Mouse (Mus musculus): Measurements from ENCODE around the gene Ambra1. TPM values are rescaled to one million over a fixed set of nuclear protein-coding genes. Genes with fewer than 3 reads are reported as not detected.

Ambra1 gene
- polyA plus RNA-seq, 1 experiment = 37.9 TPM

- no peak overlapping the region for H3K4me3 ChIP-seq (replicated peaks; ENCODE audit: insufficient read depth, low read depth, low read length)
- TF ChIP-seq CTCF (IDR thresholded peaks at IDR 0.05; ENCODE audit: borderline replicate concordance, insufficient read depth, low read depth, low read length) (no peak), POLR2A (IDR thresholded peaks at IDR 0.05; ENCODE audit: borderline replicate concordance, insufficient read depth, low read length) (no peak)
- DNase-seq = no peak
- WGBS = 72% methylated on average over 3 of the region's 3 CpGs
- H3K27ac ChIP-seq (ENCODE audit: insufficient read depth, low read length) = no peak overlapping the region
- peaks cover 2% of the 10 kb centered on the region for H3K4me1 ChIP-seq (ENCODE audit: control insufficient read depth, insufficient read depth, low read length)
- H3K27me3 ChIP-seq (ENCODE audit: control insufficient read depth, insufficient read depth, low read length) = no peaks in the 10 kb centered on the region
Observed at GRCm38 (mm10) chr2:91795091-91795490, 65.2 kb downstream of the Ambra1 start.

- Histone ChIP-seq H3K4me3 (replicated peaks; ENCODE audit: insufficient read depth, low read depth, low read length) (no peak overlapping the region), H3K4me1 (ENCODE audit: control insufficient read depth, insufficient read depth, low read length) (no peaks in the 10 kb centered on the region), H3K27me3 (ENCODE audit: control insufficient read depth, insufficient read depth, low read length) (no peaks in the 10 kb centered on the region), H3K27ac (ENCODE audit: insufficient read depth, low read length) (no peak overlapping the region)
- DNase-seq = no peak
- 95% methylated on average over 6 of the region's 6 CpGs for WGBS
- TF ChIP-seq POLR2A (IDR thresholded peaks at IDR 0.05; ENCODE audit: borderline replicate concordance, insufficient read depth, low read length) (no peak), CTCF (IDR thresholded peaks at IDR 0.05; ENCODE audit: borderline replicate concordance, insufficient read depth, low read depth, low read length) (no peak)
Observed at GRCm38 (mm10) chr2:91811433-91811832, 81.5 kb downstream of the Ambra1 start.

- no peaks in the 10 kb centered on the region for H3K27me3 ChIP-seq (ENCODE audit: control insufficient read depth, insufficient read depth, low read length)
- DNase-seq = no peak
- no peaks in the 10 kb centered on the region for H3K4me1 ChIP-seq (ENCODE audit: control insufficient read depth, insufficient read depth, low read length)
- no peak overlapping the region for H3K27ac ChIP-seq (ENCODE audit: insufficient read depth, low read length)
- H3K4me3 ChIP-seq (replicated peaks; ENCODE audit: insufficient read depth, low read depth, low read length) = no peak overlapping the region
- no peak for TF ChIP-seq CTCF (IDR thresholded peaks at IDR 0.05; ENCODE audit: borderline replicate concordance, insufficient read depth, low read depth, low read length)
- TF ChIP-seq POLR2A (IDR thresholded peaks at IDR 0.05; ENCODE audit: borderline replicate concordance, insufficient read depth, low read length) = no peak
Observed at GRCm38 (mm10) chr2:91816741-91817140, 86.8 kb downstream of the Ambra1 start.

- no peak overlapping the region for H3K27ac ChIP-seq (ENCODE audit: insufficient read depth, low read length)
- no peak for TF ChIP-seq POLR2A (IDR thresholded peaks at IDR 0.05; ENCODE audit: borderline replicate concordance, insufficient read depth, low read length)
- TF ChIP-seq CTCF (IDR thresholded peaks at IDR 0.05; ENCODE audit: borderline replicate concordance, insufficient read depth, low read depth, low read length) = no peak
- no peaks in the 10 kb centered on the region for H3K27me3 ChIP-seq (ENCODE audit: control insufficient read depth, insufficient read depth, low read length)
Observed at GRCm38 (mm10) chr2:91832227-91832626, 102.3 kb downstream of the Ambra1 start.

GRCm38 (mm10) chr2:91834272-91834671 lies 104.3 kb downstream of the Ambra1 start:
- WGBS = 95% methylated on average over 1 of the region's 1 CpGs
- no peak for DNase-seq
- Histone ChIP-seq H3K27me3 (ENCODE audit: control insufficient read depth, insufficient read depth, low read length) (no peaks in the 10 kb centered on the region), H3K4me1 (ENCODE audit: control insufficient read depth, insufficient read depth, low read length) (no peaks in the 10 kb centered on the region), H3K4me3 (replicated peaks; ENCODE audit: insufficient read depth, low read depth, low read length) (no peak overlapping the region), H3K27ac (ENCODE audit: insufficient read depth, low read length) (no peak overlapping the region)
- no peak for TF ChIP-seq POLR2A (IDR thresholded peaks at IDR 0.05; ENCODE audit: borderline replicate concordance, insufficient read depth, low read length)
- TF ChIP-seq CTCF (IDR thresholded peaks at IDR 0.05; ENCODE audit: borderline replicate concordance, insufficient read depth, low read depth, low read length) = no peak

More at GRCm38 (mm10) chr2:91832227-91832626, 102.3 kb downstream of the Ambra1 start:
- no peak overlapping the region for H3K4me3 ChIP-seq (replicated peaks; ENCODE audit: insufficient read depth, low read depth, low read length)
- no peaks in the 10 kb centered on the region for H3K4me1 ChIP-seq (ENCODE audit: control insufficient read depth, insufficient read depth, low read length)
- no peak for DNase-seq

- WGBS = 74% methylated on average over 1 of the region's 1 CpGs
- TF ChIP-seq CTCF (IDR thresholded peaks at IDR 0.05; ENCODE audit: borderline replicate concordance, insufficient read depth, low read depth, low read length) = no peak
- no peak for TF ChIP-seq POLR2A (IDR thresholded peaks at IDR 0.05; ENCODE audit: borderline replicate concordance, insufficient read depth, low read length)
Observed at GRCm38 (mm10) chr2:91835031-91835430, 105.1 kb downstream of the Ambra1 start.

GRCm38 (mm10) chr2:91835631-91836030 lies 105.7 kb downstream of the Ambra1 start:
- Histone ChIP-seq H3K4me3 (replicated peaks; ENCODE audit: insufficient read depth, low read depth, low read length) (no peak overlapping the region), H3K27me3 (ENCODE audit: control insufficient read depth, insufficient read depth, low read length) (no peaks in the 10 kb centered on the region), H3K4me1 (ENCODE audit: control insufficient read depth, insufficient read depth, low read length) (no peaks in the 10 kb centered on the region), H3K27ac (ENCODE audit: insufficient read depth, low read length) (no peak overlapping the region)
- 89% methylated on average over 3 of the region's 3 CpGs for WGBS
- DNase-seq = no peak
- no peak for TF ChIP-seq POLR2A (IDR thresholded peaks at IDR 0.05; ENCODE audit: borderline replicate concordance, insufficient read depth, low read length)
- no peak for TF ChIP-seq CTCF (IDR thresholded peaks at IDR 0.05; ENCODE audit: borderline replicate concordance, insufficient read depth, low read depth, low read length)

More at GRCm38 (mm10) chr2:91835031-91835430, 105.1 kb downstream of the Ambra1 start:
- DNase-seq = no peak
- Histone ChIP-seq H3K4me3 (replicated peaks; ENCODE audit: insufficient read depth, low read depth, low read length) (no peak overlapping the region), H3K27ac (ENCODE audit: insufficient read depth, low read length) (no peak overlapping the region), H3K27me3 (ENCODE audit: control insufficient read depth, insufficient read depth, low read length) (no peaks in the 10 kb centered on the region), H3K4me1 (ENCODE audit: control insufficient read depth, insufficient read depth, low read length) (no peaks in the 10 kb centered on the region)

GRCm38 (mm10) chr2:91844085-91844484 lies 114.2 kb downstream of the Ambra1 start:
- DNase-seq = no peak
- no peak for TF ChIP-seq POLR2A (IDR thresholded peaks at IDR 0.05; ENCODE audit: borderline replicate concordance, insufficient read depth, low read length)
- TF ChIP-seq CTCF (IDR thresholded peaks at IDR 0.05; ENCODE audit: borderline replicate concordance, insufficient read depth, low read depth, low read length) = no peak
- Histone ChIP-seq H3K27me3 (ENCODE audit: control insufficient read depth, insufficient read depth, low read length) (no peaks in the 10 kb centered on the region), H3K4me1 (ENCODE audit: control insufficient read depth, insufficient read depth, low read length) (no peaks in the 10 kb centered on the region), H3K4me3 (replicated peaks; ENCODE audit: insufficient read depth, low read depth, low read length) (no peak overlapping the region), H3K27ac (ENCODE audit: insufficient read depth, low read length) (no peak overlapping the region)
- 72% methylated on average over 1 of the region's 1 CpGs for WGBS
